Mouse (Mus musculus) lung, postnatal 10 days (tissue): Measurements from ENCODE around the gene Timm44.
"Not testable (repeated sequence)": the region's sequence is repeated elsewhere in the genome, so short reads cannot be mapped to it uniquely, and the experiment has no call there.

Source experiments
- DNase-seq: peaks from one replicate; pipeline ENCODE4 v3.0.0; 2021

Timm44 gene

DNA sequence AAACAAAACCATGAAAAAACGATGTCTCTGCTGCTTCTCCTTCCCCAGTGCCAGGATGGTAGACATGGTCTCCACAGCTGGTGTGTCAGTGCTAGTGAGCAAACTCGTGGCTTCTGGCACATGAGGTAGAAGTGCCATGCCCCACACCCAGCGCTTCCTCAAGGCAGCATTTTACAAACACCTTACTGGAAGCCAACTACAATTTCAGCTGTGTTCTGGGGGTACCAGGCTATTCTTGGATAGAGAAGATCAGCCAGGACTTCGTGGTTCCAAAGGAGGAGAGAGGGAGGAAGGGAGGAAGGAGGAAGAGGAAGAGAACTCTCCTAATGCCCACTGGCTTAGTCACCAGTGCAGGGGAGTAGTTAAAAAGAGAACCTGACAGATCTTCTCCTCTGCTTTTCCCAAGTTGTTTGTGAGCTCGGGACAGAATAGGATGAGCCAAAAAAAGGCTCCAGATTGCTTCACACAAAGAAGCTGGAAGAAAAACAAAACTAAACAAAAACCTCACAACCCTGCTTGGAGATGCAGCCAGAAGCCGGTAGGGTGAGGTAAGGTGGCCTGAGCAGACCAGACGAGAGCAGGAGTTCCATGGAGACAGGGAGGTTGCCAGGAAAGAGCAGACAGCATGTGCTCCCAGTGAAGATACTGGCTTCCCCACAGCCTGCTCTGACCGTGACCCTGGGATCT is 12.5 kb downstream of the Timm44 start:
- no peak for DNase-seq

DNA sequence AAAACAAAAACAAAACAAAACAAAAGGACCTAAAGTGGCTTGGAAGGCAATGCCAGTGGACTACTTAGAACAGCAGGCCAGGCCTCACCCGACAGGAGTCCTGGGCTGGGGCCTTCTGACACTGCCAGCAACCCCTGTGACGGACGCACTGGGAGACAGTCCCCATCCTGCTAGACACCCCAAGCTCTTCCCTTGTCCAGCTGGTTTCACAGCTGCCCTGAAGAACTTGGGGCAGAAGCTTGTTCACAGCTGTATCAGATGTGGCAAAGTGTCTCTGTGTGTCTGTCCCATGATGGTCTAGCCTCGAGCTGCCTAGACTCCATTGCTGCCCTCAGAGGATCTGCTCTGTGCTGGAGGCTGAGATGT is 15.9 kb downstream of the Timm44 start:
- no peak for DNase-seq

DNA sequence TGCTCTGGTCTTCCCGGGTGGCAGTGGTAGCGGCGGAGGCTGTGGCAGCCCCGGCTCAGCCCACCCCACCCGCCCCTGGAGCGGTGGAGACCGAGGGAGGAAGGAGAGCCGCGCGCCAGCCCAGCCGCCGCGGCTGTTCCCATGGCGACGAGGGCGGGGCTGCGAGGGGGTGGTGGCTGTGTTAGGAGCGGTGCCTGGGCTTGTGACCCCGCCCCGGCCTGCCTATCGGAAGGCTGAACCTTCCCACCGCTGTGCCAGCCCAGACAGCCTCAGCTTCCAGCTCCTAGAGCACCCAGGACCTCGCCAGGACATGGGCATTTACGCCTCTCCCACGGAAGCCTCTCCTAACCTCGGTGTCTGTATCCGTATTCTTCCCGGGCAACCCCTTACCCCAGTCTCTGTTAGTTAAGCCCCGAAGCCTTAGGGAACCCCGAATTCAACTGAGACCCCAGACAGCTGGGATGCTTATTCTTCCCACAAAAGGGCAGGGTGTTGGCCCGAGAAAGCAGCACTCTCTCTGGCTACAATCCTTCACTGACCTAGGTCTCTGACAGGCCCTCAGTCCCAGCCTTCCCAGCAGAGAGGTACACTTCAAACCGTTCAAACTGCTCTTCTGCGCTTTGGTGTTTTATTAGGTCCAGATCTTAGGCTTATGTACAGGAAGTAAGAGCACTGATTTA is 16.4 kb downstream of the Timm44 start, which contains the start of gene Ctxn1:
Gene Ctxn1, minus strand, starts transcription at position 150 of the 680 bp plus-strand sequence.
- DNase-seq: peak; percentile 98

DNA sequence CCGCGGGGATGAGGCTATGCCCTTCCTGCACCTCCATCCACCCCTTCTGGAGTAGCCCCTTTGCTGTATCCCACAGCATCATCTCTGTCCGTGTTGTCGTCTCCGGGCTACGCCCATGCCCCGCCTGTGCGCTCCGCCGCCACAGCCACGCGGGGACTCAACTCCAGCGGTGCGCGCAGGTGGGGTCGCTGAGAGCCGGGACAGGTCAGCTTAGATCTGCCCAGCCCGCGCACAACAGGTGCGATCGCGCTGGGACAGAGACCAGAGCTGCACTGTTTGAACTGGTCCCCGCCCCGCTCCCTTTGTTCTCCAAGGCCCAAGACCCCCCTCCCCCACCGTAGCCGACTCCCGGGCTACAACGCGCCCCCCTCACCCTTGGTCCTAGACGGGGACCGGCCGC is 17.0 kb downstream of the Timm44 start:
- no peak for DNase-seq

DNA sequence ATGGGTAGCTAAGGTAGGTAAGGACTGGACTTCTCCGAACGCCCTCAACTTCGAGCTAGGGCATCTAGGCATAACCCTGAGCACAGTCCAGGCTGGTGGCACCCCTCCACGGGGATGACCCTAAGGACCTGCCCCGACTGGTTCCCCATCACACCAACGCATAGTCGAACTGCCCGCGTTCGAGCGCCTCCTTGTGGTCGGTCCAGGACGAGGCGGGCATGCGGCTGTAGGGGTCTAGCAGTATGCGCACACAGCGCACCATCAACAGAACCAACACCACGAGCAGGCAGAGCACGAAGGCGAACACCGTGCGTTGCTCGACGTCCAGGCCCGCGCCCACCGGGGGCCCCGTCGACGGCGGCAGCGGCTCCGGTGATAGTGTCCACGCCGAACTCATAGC is 17.5 kb downstream of the Timm44 start:
- peak; percentile 89 for DNase-seq

DNA sequence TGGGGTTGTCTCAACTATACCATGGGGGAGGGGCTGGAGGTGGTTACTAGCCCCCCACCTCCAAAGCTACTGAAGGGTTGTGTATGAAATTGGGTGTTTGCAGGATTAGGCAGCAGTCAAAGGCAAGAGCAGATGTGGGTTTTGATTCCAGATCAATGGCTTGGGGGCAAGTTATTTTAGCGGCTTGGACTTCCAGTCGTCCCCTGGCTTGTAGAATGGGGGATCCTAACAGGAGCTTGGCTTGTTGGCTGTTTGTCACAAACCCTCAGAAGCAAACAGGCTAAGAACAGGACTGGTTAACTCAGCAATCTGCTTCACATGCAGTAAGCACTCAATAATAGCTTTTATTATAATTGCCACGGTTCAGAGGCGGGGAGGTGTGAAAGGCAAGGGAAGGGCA is 18.4 kb downstream of the Timm44 start:
- no peak for DNase-seq

DNA sequence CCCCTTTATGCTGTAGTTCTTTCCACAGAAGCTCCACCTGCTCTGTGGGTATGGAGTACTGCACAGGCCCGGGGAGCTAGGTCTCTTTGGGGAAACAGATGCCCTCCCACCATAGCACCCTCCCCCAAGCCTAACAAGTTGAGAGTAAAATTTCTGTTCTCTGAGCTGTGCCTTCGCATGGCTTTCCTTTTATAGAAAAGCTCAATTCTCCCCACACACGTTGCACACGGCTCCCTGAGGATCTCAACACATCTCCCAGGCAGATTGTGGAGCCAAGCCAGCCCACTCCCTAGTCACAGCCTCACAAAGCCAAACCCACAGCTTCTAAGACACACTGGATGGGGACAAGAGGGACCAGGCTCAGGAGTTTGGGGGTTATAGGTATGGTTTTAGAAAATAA is 18.8 kb downstream of the Timm44 start:
- DNase-seq: no peak

DNA sequence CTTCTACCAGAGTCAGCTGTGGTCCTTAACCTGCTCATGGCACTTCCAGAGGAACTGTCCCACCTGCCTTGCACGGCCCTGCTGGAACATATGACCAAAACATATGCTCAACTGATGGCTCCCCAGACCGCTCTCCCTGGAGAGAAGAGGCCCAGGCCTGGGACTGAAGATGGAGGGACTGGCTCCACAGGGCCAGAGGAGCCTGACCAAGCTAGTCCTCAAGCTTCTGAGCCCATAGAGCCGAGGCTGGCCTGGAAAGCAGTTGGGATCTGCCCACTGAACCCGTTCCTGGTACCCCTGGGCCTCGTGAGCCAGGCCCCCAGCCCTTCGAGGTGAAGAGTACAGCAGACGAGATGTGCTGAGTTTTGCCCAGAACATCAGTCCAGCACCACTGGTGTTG is 20.2 kb downstream of the Timm44 start:
- not testable (repeated sequence) for DNase-seq

DNA sequence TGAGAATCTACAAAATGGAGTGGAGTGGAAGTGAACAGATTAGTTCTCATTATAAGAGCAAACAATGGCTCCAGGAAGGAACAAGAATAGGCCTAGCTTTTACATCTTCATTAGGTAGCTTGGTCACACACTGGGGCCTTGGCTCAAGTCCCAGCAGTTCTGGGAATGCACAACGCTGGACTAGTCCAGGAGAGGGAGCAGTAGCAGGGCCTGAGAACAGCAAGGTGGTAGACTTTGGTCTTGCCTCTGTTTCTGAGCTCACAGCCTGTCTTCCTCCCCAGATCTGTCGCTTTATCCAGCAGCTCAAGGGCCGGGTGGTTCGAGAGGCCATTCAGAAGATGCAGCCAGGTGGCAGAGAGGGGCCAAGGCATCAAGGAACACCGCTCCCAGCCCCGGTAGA is 21.7 kb downstream of the Timm44 start:
- DNase-seq: peak; percentile 74

DNA sequence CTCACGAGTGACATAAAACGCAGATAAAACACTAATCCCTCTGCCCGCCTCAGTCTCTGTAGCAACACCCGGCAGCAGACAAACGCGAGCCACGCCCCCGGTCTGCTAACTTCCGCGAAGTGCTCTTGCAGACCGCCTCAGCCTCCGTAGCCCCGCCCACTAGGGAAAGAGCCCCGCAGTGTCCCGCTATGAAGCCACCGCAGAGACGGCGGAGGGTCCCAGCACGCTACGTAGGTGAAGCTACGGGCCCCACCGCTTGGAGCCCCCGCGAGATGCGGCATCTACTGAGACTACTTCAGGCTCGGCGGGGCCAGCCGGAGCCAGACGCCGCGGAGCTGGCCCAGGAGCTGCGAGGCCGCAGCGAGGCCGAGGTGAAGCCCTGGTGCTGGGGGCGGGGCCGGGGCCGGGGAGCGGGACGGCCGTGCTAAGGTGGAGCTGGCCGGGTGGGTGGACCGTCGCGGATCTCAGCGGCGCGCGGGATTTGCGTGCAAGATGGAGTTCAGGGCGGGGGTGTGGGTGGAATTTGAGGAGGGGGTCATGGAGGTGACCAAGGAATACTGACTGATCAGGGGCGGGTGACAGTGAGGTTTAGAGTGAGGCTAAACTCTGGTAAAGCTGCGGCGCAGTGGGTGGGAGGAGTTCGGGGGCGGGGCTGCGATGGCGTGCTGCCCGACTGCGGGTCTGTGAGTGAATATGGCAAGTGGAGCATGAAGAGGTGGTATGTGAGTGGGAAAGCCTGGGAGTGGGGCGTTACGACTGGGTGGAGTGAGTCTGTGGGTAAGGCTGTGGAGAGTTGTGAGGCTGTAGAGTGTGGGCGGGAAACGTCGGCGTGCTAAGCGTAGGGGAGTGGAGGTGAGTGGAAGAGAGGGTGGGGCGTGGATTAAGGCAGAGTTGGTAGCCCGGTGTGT is 22.5 kb downstream of the Timm44 start, which contains the start of gene Snapc2:
Gene Snapc2, plus strand, starts transcription at position 147 of the 908 bp plus-strand sequence.
- DNase-seq: peak; percentile 99

DNA sequence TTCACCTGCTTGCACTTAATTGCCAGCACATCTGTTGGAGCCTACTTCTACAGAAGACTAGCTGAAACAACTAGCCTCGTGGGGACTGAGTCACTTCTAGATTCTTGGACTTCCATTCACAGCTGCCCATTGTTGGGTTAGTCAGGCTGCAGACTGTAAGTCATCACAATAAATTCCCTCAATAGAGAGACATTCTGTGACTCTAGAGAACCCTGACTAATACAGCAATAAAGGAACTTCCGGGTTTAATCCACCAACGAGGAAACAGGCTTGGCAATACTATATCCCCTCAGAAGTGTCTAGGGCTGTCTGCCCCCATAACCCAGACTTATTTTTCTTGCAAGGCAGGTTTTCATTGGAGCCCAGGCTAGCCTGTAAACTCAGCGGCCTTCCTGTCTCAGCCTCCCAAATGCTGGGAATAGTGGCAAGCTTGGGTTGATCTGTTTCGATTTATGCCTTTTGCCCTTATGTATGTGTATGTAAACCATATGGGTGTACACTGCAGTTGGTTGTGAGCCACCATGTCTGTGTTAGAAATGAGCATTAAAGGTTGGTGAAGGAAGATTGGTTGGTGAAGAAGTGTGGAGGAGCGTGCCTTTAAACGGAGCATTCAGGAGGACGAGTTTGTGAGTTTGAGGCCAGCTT is 23.5 kb downstream of the Timm44 start:
- no peak for DNase-seq

DNA sequence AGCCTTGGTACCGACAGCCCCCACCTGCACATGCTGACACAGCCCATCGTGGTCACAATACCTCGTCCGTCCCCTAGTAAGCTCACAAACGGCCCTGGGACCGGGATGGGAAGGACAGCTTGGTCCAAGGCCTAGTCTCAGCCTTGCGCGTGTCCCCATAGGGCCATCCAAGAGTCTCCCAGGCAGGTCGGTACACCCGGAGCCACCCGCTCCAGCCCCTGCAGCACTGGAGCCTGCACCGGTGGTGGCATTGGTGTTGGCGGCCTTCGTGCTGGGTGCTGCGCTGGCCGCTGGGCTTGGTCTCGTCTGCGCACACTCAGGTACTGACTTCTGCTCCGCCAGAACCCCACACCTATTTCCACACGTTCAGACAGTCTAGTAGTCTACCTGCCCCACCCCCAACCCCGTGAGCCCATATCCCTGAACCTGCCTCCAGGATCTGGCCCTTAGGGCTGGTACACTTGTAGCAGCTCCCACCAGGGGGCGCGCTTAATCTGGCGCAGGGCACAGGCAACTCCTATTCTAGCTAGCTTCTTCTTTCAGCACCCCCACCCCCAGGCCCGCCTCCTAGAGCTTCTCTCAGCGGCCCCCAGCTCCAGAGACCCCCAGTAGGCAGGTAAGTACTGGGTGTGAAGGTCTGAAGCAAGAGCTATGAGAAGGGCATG is 25.3 kb downstream of the Timm44 start:
- peak; percentile 90 for DNase-seq

DNA sequence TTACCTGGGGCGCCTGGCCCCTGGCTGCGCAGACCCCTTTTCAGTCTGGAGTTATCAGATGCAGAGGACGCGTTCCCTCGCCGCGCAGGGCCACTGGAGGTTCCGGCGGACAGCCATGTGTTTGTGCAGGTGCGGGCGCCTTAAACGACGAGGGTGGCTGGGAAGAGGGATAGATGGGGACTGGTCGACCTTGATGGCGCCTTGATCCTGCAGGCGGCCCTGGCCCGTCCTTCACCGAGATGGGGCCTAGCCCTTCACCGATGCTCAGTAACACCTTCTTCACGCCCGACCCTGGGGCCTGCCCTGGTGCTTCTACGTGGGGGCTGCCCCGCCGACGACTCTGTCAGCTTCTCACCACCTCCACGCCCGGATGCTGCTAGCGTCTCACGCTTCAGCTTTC is 26.5 kb downstream of the Timm44 start:
- no peak for DNase-seq

DNA sequence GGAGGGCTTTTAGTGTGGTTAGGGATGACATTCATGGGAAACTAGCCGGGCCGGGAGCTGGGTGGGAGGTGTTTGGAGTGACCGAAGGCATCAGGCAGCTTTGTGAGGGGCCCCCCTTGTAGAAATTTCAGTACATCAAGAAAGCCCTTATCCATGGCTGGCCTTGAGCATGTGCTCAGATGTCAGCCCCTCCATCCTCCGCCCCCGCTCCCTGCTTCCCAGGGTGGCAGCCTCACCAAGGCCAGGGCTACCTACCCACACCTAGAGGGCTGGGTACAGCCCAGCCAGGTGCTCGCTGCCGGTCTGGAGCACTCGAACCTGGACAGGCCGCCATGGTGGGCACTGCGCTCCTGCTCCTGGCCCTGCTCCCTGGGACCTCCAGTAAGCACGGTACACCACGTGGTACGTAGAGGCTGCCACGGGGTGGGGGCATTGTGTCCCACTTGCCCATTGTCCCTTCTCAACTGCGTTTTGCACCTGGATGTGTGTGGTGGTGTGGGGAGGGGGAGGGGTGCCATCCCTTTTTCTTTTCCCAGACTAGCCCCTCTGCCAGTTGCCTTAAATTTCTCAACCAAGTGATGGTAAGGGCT is 27.7 kb downstream of the Timm44 start, which contains the start of gene Tgfbr3l:
Gene Tgfbr3l, plus strand, starts transcription at position 264 of the 590 bp plus-strand sequence.
- DNase-seq: no peak

DNA sequence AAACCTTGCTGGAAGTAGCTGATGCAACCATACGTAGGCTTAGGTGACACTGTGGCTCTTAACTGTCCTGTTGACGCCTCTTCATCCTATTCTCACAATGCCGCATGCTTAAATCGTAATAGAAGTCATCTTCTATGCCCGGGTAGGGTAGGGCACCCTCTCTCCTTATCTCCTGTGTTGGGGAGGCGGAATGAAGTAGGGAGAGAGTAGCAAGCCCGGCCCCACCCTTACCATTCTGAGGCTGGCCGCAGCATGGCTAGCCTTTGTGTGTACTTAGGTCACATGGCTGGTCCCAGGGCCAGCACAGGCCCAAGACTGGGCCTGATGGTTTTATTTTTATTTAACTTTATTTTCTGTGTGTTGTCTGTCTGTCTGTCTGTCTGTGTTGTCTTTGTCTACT is 28.5 kb downstream of the Timm44 start:
- no peak for DNase-seq

DNA sequence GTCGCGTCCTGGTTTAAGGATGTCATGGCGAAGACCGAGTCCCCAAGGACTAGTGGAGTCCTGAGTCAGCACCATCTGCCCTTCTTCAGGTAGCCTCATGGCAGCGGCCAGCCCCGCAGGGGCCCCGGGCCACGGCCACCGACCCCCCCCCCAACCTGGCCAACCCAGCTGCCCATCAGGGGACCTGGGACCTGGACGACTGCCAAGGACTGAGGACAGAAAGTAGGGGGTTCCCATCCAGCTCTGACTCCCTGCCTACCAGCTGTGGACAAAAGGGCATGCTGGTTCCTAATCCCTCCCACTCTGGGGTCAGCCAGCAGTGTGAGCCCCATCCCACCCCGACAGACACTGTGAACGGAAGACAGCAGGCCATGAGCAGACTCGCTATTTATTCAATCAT is 30.0 kb downstream of the Timm44 start:
- DNase-seq: no peak

DNA sequence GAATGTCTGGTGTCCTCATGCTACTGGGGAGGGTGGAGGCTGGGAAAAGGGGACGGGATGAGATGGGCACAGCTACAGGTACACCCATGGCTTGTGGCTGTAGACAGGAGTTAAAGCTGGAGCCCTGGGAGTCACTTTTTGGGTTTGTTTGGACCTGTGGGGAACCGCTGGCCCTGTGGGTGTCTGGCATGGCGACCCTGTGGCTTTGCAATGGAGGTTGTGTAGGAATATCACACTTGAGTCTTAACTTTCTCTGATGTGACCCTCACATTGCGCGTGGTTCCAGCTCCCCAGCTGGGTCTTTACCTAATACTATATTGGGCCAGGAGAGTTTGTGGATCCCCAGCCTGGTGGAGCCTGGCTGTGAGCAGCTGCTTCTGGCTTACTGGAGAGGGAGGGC is 30.7 kb downstream of the Timm44 start:
- no peak for DNase-seq

DNA sequence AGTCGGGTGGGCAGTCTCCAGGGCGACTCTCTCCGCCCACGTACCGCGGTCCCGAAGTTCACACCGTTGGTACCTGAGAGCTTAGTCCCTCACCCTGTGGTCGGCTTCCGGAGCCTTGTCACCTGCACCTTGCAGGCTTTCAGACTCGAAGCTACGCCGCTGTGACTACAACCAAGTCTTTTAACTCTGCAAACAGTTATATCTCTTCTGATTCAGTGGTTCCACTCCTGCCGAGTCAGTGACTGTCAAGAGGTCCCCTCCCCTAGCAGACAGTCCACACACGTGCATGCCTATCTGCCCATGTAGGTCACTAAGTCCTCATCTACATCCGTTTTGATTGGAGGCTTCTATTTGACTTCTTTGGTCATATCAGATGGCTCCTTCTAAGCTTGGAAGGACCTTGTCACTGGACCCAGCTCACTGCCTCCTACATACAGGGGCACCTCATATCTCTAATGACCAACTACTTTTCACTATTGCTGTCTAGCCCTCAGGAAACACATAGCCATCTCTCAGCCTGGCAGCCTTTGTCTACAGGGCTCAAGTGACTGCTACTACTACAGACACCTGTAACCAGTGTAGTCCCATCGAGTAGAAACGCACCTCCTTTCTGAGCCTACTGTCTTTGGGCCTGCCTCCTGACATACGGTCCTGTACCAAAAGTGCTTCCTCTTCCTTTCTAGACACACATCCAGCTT is 36.4 kb downstream of the Timm44 start:
- DNase-seq: no peak

DNA sequence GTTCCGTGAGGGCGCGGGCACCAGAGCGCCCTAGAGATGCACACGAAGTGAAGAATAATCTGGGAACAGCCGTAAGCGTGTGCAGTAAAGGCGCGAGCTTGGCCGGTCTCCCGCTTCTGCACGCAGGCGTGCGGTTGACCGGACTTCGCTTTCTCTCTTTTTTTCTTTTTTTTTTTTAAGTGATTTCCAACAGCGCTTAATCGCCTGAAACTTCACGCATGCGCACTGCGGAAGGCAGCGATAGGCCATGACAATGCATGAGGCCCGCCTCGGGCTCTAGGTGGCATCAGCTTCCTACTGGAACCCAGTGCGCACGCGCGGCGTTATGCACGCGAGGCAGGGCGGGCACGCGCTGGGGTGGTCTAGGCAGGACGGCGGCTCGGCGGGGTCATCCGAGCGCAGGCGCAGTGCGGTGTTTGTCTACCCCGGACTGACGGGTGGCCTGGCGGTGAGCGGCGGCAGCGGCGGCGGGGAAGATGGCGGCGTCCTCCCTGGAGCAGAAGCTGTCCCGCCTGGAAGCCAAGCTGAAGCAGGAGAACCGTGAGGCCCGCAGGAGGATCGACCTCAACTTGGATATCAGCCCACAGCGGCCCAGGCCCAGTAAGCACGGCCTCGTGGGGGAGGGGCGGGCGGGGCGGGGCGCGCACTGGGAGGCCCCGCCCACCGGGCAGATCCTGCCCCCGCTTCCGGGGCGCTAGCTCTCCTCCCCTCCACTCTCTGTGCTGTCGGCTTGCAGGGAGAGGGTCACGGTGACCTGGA is 37.1 kb downstream of the Timm44 start, which contains the start of the genes Map2k7 and Gm49320:
Gene Map2k7, plus strand, starts transcription at position 307 of the 759 bp plus-strand sequence.
Gene Gm49320, plus strand, starts transcription at position 432 of the 759 bp plus-strand sequence.
- peak; percentile 100 for DNase-seq

DNA sequence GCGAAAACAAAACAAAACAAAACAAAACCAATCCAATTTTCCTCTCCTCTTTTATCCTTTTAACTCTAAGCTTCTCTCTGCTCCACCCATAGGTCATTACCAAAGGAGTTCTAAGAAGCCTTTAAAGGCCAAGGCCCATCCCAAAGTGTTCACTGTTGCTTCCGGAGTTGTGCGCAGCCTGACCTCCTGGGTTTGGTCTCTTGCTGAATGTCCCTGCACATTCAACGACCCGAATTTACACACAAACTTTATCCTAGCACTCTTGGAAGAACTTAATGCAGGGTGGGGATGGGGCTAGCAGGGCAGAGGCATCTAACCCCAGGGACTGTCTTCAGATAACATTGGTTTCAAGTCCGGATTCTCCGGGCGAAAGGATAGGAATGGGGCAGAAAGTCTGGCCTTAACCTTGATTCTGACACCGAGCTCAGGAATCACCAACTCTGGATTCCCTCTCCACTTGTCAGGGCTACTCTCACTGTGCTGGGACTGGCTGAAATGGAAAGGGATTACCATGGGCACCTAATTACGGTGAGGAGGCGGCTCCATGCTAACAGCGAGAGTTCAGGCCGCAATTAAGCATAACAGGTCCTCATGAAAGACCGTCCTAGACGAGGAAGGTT is 37.8 kb downstream of the Timm44 start:
- peak; percentile 46 for DNase-seq
